Mouse (Mus musculus): ENCODE results near the gene Mgat4c. TPM values are rescaled to one million over a fixed set of nuclear protein-coding genes. Genes with fewer than 3 reads are reported as not detected.
"Not testable (repeated sequence)": the region's sequence is repeated elsewhere in the genome, so short reads cannot be mapped to it uniquely, and the experiment has no call there.

Gene Mgat4c
- polyA plus RNA-seq, 1 experiment from 2014 or later, result not detected

DNA sequence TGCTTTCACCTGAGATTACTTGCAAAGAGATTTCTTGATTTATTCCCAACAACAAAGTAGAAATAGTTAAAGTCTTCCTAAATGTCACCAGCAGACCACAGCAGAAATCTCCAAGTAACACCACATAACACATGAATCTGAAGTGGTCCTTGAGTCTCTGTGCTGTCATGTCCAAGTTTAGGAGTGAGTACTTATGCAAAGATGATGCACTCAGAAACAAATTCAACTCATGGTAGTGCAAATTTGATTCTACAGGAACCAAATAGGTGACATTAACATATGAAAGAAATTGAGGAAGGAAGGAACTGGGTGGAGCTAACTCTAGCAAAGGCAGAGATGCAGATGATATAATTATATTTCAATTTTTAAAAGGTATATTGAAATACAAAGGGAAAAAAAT lies 690.8 kb downstream of the Mgat4c start:
- Histone ChIP-seq H3K9me3 (replicated peaks) (no peaks in the 10 kb centered on the region), H3K9ac (no peak overlapping the region), H3K4me2 (no peak overlapping the region), H3K27ac (no peak overlapping the region), H3K4me1 (replicated peaks) (no peaks in the 10 kb centered on the region), H3K4me3 (no peak overlapping the region), H3K27me3 (no peaks in the 10 kb centered on the region), H3K36me3 (no peaks in the 10 kb centered on the region)
- ATAC-seq (replicated peaks; ENCODE audit: insufficient number of reproducible peaks, insufficient read depth, low FRiP score, low read depth), result no peak

DNA sequence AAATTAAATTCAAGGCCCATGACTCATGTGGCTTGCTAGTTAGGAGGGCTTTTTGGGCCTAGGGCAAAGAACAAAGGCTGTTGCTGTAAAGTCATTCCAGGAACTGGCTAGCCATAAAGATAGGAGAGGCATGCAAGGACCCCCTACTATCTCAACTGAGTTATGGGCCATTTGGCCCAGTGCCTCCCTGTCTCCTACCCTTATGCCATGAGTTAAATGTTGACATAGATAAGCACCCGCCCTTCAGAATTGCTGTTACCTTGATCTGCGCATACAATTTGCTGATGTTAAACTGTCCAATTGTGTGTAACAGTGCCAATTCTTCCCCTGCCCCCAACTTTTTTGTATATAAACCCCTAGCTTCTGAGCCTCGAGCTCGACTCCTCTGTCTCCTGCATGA lies 692.8 kb downstream of the Mgat4c start:
- Histone ChIP-seq H3K4me1 (replicated peaks) (no peaks in the 10 kb centered on the region), H3K9ac (no peak overlapping the region), H3K4me2 (no peak overlapping the region), H3K4me3 (no peak overlapping the region), H3K36me3 (no peaks in the 10 kb centered on the region), H3K27ac (no peak overlapping the region), H3K9me3 (replicated peaks) (no peaks in the 10 kb centered on the region), H3K27me3 (no peaks in the 10 kb centered on the region)
- WGBS, result 71% methylated on average over 4 of the region's 4 CpGs
- ATAC-seq (replicated peaks; ENCODE audit: insufficient number of reproducible peaks, insufficient read depth, low FRiP score, low read depth), result no peak

DNA sequence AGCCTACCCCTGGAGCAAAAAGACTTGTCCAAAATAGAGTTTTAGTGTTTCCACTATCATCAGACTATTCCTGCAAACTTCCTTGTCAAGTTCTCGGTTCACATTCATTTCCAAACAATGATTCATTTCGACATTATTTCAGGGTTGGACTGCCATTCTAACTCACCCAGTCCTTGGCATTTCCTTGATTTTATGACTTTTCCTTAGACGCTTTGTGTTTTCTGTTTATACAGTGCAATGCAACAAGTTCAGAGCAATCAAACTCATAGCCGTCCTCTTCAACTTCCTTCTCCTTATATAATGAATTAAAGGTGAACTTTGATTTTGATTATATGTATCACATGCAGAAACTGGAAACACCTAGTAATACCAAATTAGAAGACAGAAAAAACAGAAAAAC lies 696.1 kb downstream of the Mgat4c start:
- H3K27ac ChIP-seq, result no peak overlapping the region
- no peak for ATAC-seq (replicated peaks; ENCODE audit: insufficient number of reproducible peaks, insufficient read depth, low FRiP score, low read depth)
- H3K9ac ChIP-seq, result no peak overlapping the region
- H3K36me3 ChIP-seq, result no peaks in the 10 kb centered on the region
- no peaks in the 10 kb centered on the region for H3K4me1 ChIP-seq (replicated peaks)
- 67% methylated on average over 4 of the region's 4 CpGs for WGBS
- no peaks in the 10 kb centered on the region for H3K27me3 ChIP-seq
- H3K9me3 ChIP-seq (replicated peaks), result no peaks in the 10 kb centered on the region
- no peak overlapping the region for H3K4me2 ChIP-seq
- no peak overlapping the region for H3K4me3 ChIP-seq

DNA sequence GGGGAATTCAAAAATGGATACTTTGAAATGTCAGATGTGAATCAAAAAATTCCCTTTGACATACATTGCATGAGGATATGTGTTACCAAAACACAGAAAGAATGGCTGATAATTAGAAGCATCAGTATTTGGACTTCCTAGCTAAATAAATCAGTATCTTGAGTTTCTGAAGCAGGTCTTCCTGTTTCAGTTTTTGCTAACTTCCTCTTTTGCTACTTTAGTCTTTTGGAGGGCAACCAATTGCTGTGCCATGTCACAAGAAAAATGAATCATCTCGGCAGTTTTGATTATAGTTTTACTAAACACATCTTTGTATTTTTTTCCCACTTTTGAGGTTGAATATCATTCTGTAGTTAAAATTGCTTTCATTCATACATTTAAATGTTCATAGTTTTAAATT lies 707.9 kb downstream of the Mgat4c start:
- no peaks in the 10 kb centered on the region for H3K4me1 ChIP-seq (replicated peaks)
- no peak overlapping the region for H3K4me2 ChIP-seq
- no peak overlapping the region for H3K9ac ChIP-seq
- H3K9me3 ChIP-seq (replicated peaks), result no peaks in the 10 kb centered on the region
- H3K36me3 ChIP-seq, result no peaks in the 10 kb centered on the region
- H3K27me3 ChIP-seq, result no peaks in the 10 kb centered on the region
- H3K27ac ChIP-seq, result no peak overlapping the region
- no peak overlapping the region for H3K4me3 ChIP-seq
- WGBS, result 60% methylated on average over 1 of the region's 1 CpGs
- no peak for ATAC-seq (replicated peaks; ENCODE audit: insufficient number of reproducible peaks, insufficient read depth, low FRiP score, low read depth)

DNA sequence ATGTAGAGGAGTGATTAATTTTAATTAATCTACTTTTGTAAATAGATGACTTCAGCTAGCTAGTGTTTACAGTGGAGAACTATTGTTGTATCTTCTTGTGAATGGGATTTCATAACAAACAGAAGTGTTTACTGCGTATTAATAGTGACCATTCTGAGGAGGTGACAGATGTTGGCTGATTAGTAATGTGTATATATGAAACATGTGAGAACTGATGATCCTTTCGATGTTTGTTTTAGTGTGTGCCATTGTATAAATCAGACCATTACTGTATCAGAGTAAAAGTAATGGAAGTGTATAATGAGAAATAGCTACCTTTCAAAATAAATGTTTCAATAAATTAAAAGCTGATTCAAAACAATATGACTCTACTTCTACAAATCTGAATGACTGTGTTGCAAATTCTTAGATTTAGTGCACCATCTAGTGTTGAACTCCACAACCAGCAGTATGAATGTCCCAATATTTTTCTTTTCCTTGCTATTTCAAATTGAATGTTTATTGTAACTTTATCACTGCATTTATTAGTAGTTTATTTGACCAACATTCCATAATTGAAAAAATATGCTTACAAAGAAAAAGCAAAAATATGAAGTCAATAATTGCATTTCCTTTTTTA lies 736.5 kb downstream of the Mgat4c start:
- no peaks in the 10 kb centered on the region for H3K36me3 ChIP-seq
- H3K9me3 ChIP-seq (replicated peaks), result no peaks in the 10 kb centered on the region
- H3K9ac ChIP-seq, result no peak overlapping the region
- H3K4me1 ChIP-seq (replicated peaks), result no peaks in the 10 kb centered on the region
- ATAC-seq (replicated peaks; ENCODE audit: insufficient number of reproducible peaks, insufficient read depth, low FRiP score, low read depth), result no peak
- no peaks in the 10 kb centered on the region for H3K27me3 ChIP-seq
- no peak overlapping the region for H3K4me3 ChIP-seq
- no peak overlapping the region for H3K4me2 ChIP-seq
- H3K27ac ChIP-seq, result no peak overlapping the region
- WGBS, result 72% methylated on average over 2 of the region's 2 CpGs

DNA sequence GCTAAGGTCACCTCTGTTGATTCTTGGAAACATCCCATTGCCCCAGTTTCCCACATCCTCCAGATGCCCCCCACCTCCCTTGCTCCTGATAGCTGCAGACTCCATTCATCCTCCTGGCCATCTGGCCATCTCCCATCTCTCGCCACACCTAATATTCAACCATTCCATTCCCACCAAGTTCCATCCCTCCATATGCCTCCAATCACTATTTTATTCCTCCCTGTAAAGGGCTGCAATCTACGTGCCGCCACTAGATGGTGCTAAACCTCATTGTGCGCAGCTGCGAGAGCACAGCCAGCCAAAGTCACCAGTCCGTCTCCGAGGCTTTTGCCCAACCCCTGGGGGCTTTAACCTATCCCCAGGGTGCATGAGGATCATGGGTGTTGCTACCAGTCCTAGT lies 753.8 kb downstream of the Mgat4c start:
- not testable (repeated sequence) for H3K4me3 ChIP-seq; H3K27ac ChIP-seq; H3K36me3 ChIP-seq; H3K27me3 ChIP-seq; ATAC-seq (replicated peaks; ENCODE audit: insufficient number of reproducible peaks, insufficient read depth, low FRiP score, low read depth); H3K4me1 ChIP-seq (replicated peaks); H3K9ac ChIP-seq; H3K9me3 ChIP-seq (replicated peaks)
- WGBS, result 5% methylated on average over 7 of the region's 7 CpGs
- H3K4me2 ChIP-seq, result peak overlapping the region; percentile 44; the same call in 1 of the 2 replicates

DNA sequence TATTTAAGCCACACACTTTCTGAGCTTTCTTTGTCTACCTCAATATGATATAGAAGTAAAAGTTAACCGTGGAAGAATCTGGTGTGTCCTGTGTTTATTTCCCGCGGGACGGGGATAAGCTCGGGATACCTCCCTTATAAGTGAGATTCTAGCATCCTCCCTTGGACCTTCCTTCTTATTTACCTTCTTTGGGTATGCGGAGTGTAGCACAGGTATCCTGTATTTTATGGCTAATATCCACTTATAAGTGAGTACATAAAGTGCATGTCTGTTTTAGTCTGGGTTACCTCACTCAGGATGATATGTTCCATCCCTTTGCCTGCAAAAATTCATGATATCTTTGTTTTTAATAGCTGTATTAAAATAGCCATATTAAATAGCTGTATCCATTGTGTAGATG lies 754.2 kb downstream of the Mgat4c start:
- H3K4me3 ChIP-seq; H3K36me3 ChIP-seq; H3K4me1 ChIP-seq (replicated peaks); H3K9ac ChIP-seq; H3K27me3 ChIP-seq; H3K9me3 ChIP-seq (replicated peaks); H3K27ac ChIP-seq; ATAC-seq (replicated peaks; ENCODE audit: insufficient number of reproducible peaks, insufficient read depth, low FRiP score, low read depth): not testable (repeated sequence)
- peak overlapping the region; percentile 44 for H3K4me2 ChIP-seq
- 30% methylated on average over 6 of the region's 6 CpGs for WGBS

Small RNAs within 50 kb of the gene (microRNA-seq; reads per million reads assigned to microRNA genes)
- not detected for gene Mir3059
